Mouse (Mus musculus): ENCODE results near the gene Inafm2. TPM values are rescaled to one million over a fixed set of nuclear protein-coding genes. Genes with fewer than 3 reads are reported as not detected.
A peak's percentile ranks its signal among the peaks of the same experiment; 100 is the strongest.

Gene Inafm2
- polyA plus RNA-seq, 1 experiment = 19.0 TPM

- TF ChIP-seq CTCF (IDR thresholded peaks at IDR 0.05; ENCODE audit: borderline replicate concordance, insufficient read depth, low read length) = no peak
- peak; percentile 5; the same call in 1 of the 2 replicates for TF ChIP-seq POLR2A (IDR thresholded peaks at IDR 0.05; ENCODE audit: low read depth, low read length)
- H3K4me3 ChIP-seq (ENCODE audit: insufficient read depth, low read length) = no peak overlapping the region
- H3K27ac ChIP-seq (ENCODE audit: insufficient read depth, low read length) = no peak overlapping the region
- peaks cover 12% of the 10 kb centered on the region for H3K4me1 ChIP-seq (ENCODE audit: control insufficient read depth, insufficient read depth, low read length)
These were observed 6.6 kb downstream of the Inafm2 start for GRCm38 (mm10) chr2:118751896-118752791.

- Histone ChIP-seq H3K4me3 (ENCODE audit: insufficient read depth, low read length) (no peak overlapping the region), H3K4me1 (ENCODE audit: control insufficient read depth, insufficient read depth, low read length) (peaks cover 7% of the 10 kb centered on the region; the same call in 1 of the 2 replicates), H3K27ac (ENCODE audit: insufficient read depth, low read length) (no peak overlapping the region)
- TF ChIP-seq POLR2A (IDR thresholded peaks at IDR 0.05; ENCODE audit: low read depth, low read length) (peak; percentile 36), CTCF (IDR thresholded peaks at IDR 0.05; ENCODE audit: borderline replicate concordance, insufficient read depth, low read length) (no peak)
These were observed 7.2 kb downstream of the Inafm2 start for GRCm38 (mm10) chr2:118752792-118753108.

GRCm38 (mm10) chr2:118754143-118754542, 8.6 kb downstream of the Inafm2 start:
- TF ChIP-seq CTCF (IDR thresholded peaks at IDR 0.05; ENCODE audit: borderline replicate concordance, insufficient read depth, low read length) (no peak), POLR2A (IDR thresholded peaks at IDR 0.05; ENCODE audit: low read depth, low read length) (peak; percentile 69)
- Histone ChIP-seq H3K27ac (ENCODE audit: insufficient read depth, low read length) (no peak overlapping the region), H3K4me1 (ENCODE audit: control insufficient read depth, insufficient read depth, low read length) (peaks cover 4% of the 10 kb centered on the region; the same call in 1 of the 2 replicates)

GRCm38 (mm10) chr2:118755407-118755806, 9.8 kb downstream of the Inafm2 start:
- Histone ChIP-seq H3K4me1 (ENCODE audit: control insufficient read depth, insufficient read depth, low read length) (no peaks in the 10 kb centered on the region; the same call in 1 of the 2 replicates), H3K4me3 (ENCODE audit: insufficient read depth, low read length) (no peak overlapping the region), H3K27ac (ENCODE audit: insufficient read depth, low read length) (no peak overlapping the region)
- TF ChIP-seq POLR2A (IDR thresholded peaks at IDR 0.05; ENCODE audit: low read depth, low read length) (peak; percentile 19; the same call in 1 of the 2 replicates), CTCF (IDR thresholded peaks at IDR 0.05; ENCODE audit: borderline replicate concordance, insufficient read depth, low read length) (no peak)

More at GRCm38 (mm10) chr2:118754143-118754542, 8.6 kb downstream of the Inafm2 start:
- H3K4me3 ChIP-seq (ENCODE audit: insufficient read depth, low read length) = no peak overlapping the region

GRCm38 (mm10) chr2:118756103-118756502, 10.5 kb downstream of the Inafm2 start:
- no peak overlapping the region for H3K27ac ChIP-seq (ENCODE audit: insufficient read depth, low read length)
- H3K4me3 ChIP-seq (ENCODE audit: insufficient read depth, low read length) = no peak overlapping the region
- TF ChIP-seq POLR2A (IDR thresholded peaks at IDR 0.05; ENCODE audit: low read depth, low read length) (no peak), CTCF (IDR thresholded peaks at IDR 0.05; ENCODE audit: borderline replicate concordance, insufficient read depth, low read length) (no peak)
- peaks cover 1% of the 10 kb centered on the region; the same call in 1 of the 2 replicates for H3K4me1 ChIP-seq (ENCODE audit: control insufficient read depth, insufficient read depth, low read length)

- Histone ChIP-seq H3K27ac (ENCODE audit: insufficient read depth, low read length) (no peak overlapping the region), H3K4me3 (ENCODE audit: insufficient read depth, low read length) (no peak overlapping the region), H3K4me1 (ENCODE audit: control insufficient read depth, insufficient read depth, low read length) (peaks cover 12% of the 10 kb centered on the region; the same call in 1 of the 2 replicates)
- TF ChIP-seq CTCF (IDR thresholded peaks at IDR 0.05; ENCODE audit: borderline replicate concordance, insufficient read depth, low read length) = 0 out of 2 replicates have a peak, but pooled peaks have one; percentile 22
- TF ChIP-seq POLR2A (IDR thresholded peaks at IDR 0.05; ENCODE audit: low read depth, low read length) = no peak
These were observed 14.3 kb downstream of the Inafm2 start for GRCm38 (mm10) chr2:118759828-118760227.

- TF ChIP-seq CTCF (IDR thresholded peaks at IDR 0.05; ENCODE audit: borderline replicate concordance, insufficient read depth, low read length) (no peak), POLR2A (IDR thresholded peaks at IDR 0.05; ENCODE audit: low read depth, low read length) (no peak)
- peak overlapping the region; percentile 99 for H3K27ac ChIP-seq (ENCODE audit: insufficient read depth, low read length)
- 0 out of 2 replicates have a peak overlapping the region, but pooled peaks have one; percentile 58 for H3K4me3 ChIP-seq (ENCODE audit: insufficient read depth, low read length)
- peaks cover 14% of the 10 kb centered on the region for H3K4me1 ChIP-seq (ENCODE audit: control insufficient read depth, insufficient read depth, low read length)
These were observed 14.9 kb downstream of the Inafm2 start for GRCm38 (mm10) chr2:118760311-118761025.

GRCm38 (mm10) chr2:118761358-118761757, 15.8 kb downstream of the Inafm2 start:
- H3K4me3 ChIP-seq (ENCODE audit: insufficient read depth, low read length) = peak overlapping the region; percentile 58
- H3K4me1 ChIP-seq (ENCODE audit: control insufficient read depth, insufficient read depth, low read length) = peaks cover 20% of the 10 kb centered on the region
- TF ChIP-seq POLR2A (IDR thresholded peaks at IDR 0.05; ENCODE audit: low read depth, low read length) (0 out of 2 replicates have a peak, but pooled peaks have one; percentile 29), CTCF (IDR thresholded peaks at IDR 0.05; ENCODE audit: borderline replicate concordance, insufficient read depth, low read length) (peak; percentile 25; the same call in 1 of the 2 replicates)
- peak overlapping the region; percentile 99 for H3K27ac ChIP-seq (ENCODE audit: insufficient read depth, low read length)

GRCm38 (mm10) chr2:118761906-118762783, 16.6 kb downstream of the Inafm2 start, which contains the start of gene Ccdc9b:
Gene Ccdc9b, minus strand, starts transcription at chr2:118762661.
- peaks cover 20% of the 10 kb centered on the region for H3K4me1 ChIP-seq (ENCODE audit: control insufficient read depth, insufficient read depth, low read length)
- TF ChIP-seq CTCF (IDR thresholded peaks at IDR 0.05; ENCODE audit: borderline replicate concordance, insufficient read depth, low read length) (no peak), POLR2A (IDR thresholded peaks at IDR 0.05; ENCODE audit: low read depth, low read length) (peak; percentile 61)
- peak within 1 kb of the TSS; percentile 99 for H3K27ac ChIP-seq (ENCODE audit: insufficient read depth, low read length)
- H3K4me3 ChIP-seq (ENCODE audit: insufficient read depth, low read length) = peak within 1 kb of the TSS; percentile 58

Measured in embryonic fibroblast, embryonic 13.5 days (primary cell).